Mouse (Mus musculus): ENCODE results near the gene Ercc8. TPM values are rescaled to one million over a fixed set of nuclear protein-coding genes. Genes with fewer than 3 reads are reported as not detected.

The Ercc8 gene
- 4.7 and 9.8 TPM in 2 replicates for polyA plus RNA-seq (2012; rRNA removed; ENCODE audit: low replicate concordance)

GRCm38 (mm10) chr13:108158465-108159240, at the start of gene Ercc8, which contains the start of gene Ndufaf2:
Gene Ercc8 (plus strand): TSS chr13:108158731.
Gene Ndufaf2 (minus strand): TSS chr13:108158623.

DNA sequence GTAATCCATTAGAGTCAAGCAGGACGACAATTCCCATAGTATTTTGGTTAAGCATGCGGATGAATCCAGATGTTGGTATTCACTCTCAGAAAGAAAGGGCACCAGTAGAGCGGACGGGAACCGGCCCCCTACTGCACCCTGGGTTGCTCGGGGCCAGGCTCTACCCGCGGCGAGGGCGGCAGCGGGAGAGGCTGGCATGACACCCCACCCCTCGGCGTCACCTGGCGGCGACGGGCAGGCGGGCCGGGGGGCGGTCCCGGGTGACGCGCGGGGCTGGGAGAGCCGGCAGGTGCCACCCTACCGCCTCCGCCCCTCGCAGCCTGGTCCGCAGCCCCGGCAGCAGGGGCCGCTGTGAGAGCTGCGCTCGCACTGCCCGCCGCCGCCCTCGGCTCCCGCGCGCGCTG, 55.6 kb downstream of the Ercc8 start, which contains the start of gene Elovl7:
TSS of gene Elovl7 (plus strand) at position 324 of the 404 bp plus-strand sequence.

Other genes with a start within 250 kb of the Ercc8 start
- 12.7 and 14.5 TPM in 2 replicates for gene Smim15, start 114.3 kb upstream of the Ercc8 start, polyA plus RNA-seq (2012; rRNA removed; ENCODE audit: low replicate concordance)
- gene Ndufaf2, start 108 bp upstream of the Ercc8 start, polyA plus RNA-seq (2012; rRNA removed; ENCODE audit: low replicate concordance) = 7.4 and 7.7 TPM in 2 replicates
- gene Elovl7, start 55.7 kb downstream of the Ercc8 start, polyA plus RNA-seq (2012; rRNA removed; ENCODE audit: low replicate concordance) = 0.16 and 1.5 TPM in 2 replicates
- gene Depdc1b, start 157.6 kb downstream of the Ercc8 start, polyA plus RNA-seq (2012; rRNA removed; ENCODE audit: low replicate concordance) = 0.14 and 1.1 TPM in 2 replicates

Measured in subcutaneous adipose tissue, adult 2 months (tissue).